Mouse (Mus musculus): ENCODE measurements around the gene Srsf4. TPM values are rescaled to one million over a fixed set of nuclear protein-coding genes. Genes with fewer than 3 reads are reported as not detected.

Gene Srsf4
- total RNA-seq, 2 experiments from 2014 or later = 65.9 to 68.7 TPM

DNA sequence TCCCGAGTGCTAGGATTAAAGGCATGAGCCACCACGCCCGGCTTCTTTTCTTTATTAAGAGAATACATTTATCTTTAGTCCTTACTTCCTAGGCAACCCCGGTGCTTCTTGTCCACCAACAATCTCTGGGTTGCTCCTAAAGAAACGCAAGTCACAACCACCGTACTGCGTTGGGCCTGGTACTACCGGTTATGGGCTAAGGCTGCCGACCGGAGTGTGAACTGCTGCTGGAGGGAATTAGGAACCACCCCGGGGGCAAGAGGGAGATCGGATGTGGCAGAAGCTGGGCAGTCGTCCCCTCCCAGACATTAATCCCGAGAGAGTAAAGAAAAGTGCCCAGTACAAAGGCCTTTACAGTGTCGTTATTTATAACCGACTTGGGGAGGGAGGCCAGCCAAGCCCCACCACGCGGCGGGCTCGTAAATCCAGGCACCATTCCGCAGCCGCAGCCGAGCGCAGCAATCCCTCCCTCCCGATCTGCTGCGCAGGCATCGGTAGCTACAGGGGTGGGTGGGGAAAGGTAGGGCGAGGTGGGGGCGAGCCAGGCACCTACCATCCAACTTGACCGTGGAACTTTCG is 41.6 kb downstream of the Srsf4 start:
- no peak for DNase-seq

DNA sequence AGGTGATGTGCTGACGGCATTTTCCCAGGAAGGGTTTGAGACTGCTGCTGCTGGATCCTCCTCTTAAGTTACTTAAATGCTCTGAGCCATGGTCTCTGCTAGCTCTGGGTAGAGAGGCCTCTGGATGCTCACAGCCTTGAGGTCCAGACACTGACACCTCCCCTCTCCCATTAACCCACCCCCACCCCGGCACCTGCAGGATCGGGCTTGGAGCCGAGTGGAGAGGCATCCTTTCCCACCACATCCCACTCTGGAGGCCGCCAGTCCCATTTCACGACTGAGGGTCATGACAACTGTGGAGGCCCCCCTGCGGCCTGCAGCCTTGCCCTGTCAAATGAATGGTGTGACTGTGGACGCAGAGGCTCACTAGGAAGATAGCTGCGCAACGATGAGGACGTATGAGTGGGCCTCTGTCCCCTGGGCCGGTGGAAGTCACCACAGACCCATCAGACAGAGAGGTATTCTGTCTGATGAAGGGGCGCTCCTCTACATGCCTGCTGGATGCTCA is 42.5 kb downstream of the Srsf4 start:
- no peak for DNase-seq

DNA sequence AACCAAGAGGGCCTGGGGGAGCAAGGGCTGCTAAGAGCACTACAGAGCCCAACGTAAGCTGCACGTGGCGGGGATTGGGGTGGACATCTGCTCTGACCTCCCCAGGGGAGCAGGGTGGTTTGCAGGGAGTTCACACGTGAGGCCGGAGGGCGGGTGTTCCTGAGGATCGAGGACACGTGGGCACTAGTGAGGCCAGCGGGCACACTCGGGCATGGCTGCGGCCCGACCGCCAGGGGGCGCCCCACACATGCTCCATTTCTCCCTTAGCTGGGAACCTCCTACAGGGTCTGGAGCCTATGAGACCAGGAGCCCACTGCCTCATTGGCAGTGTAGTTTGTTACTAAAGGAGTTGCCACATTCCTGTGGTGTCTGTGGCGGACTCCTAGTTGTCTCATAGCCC is 43.0 kb downstream of the Srsf4 start:
- DNase-seq = peak; percentile 90

DNA sequence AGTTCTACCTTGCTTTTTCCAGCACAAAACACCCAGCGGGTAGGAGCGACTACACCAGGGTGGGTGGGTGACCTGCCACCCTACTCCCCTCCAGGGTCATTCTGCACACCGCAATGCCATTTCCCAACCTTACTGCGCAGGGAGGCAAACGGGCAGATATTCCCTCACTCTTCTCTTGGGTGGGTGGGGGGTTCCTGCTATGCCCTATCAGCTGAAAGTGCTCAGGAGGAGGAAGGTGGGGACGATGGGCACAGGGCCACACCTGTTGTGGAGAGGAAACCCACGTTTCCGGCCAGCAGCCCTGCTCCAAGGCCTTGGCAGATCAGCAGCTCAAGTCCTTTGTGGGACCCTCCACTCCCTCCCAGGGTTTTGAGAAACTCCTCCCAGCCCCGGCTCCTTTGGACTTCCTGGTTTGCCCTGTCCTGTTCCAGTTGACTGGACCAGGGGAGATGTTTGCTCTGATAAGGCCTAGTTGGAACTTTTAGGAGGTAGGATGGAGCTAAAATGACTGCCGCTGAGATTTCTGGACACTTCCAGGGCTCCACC is 43.7 kb downstream of the Srsf4 start:
- DNase-seq = no peak

DNA sequence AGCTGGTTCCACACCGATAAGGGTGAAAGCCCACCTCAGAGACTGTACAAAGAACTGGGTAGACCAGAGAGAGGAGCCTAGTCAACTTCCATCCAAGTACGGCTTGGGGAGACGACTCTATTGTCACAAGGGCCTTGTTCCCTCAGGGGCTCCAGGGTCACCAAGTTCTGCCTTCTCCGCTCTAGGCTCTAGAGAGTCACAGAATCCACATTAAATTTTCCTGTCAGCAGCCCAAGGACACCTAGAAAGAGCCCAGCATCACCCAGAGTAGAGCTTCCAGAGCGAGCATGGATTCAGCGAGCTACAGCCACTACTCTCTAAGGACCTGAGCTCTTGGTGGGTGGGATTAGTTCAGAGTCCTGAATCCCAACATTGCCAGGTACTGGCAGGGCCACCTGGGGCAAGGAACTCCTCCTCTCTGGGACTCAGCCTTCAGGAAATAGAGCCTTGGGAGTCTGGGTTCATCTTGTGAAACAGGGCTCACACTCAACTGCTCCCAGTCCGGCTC is 44.7 kb downstream of the Srsf4 start:
- peak; percentile 38 for DNase-seq

DNA sequence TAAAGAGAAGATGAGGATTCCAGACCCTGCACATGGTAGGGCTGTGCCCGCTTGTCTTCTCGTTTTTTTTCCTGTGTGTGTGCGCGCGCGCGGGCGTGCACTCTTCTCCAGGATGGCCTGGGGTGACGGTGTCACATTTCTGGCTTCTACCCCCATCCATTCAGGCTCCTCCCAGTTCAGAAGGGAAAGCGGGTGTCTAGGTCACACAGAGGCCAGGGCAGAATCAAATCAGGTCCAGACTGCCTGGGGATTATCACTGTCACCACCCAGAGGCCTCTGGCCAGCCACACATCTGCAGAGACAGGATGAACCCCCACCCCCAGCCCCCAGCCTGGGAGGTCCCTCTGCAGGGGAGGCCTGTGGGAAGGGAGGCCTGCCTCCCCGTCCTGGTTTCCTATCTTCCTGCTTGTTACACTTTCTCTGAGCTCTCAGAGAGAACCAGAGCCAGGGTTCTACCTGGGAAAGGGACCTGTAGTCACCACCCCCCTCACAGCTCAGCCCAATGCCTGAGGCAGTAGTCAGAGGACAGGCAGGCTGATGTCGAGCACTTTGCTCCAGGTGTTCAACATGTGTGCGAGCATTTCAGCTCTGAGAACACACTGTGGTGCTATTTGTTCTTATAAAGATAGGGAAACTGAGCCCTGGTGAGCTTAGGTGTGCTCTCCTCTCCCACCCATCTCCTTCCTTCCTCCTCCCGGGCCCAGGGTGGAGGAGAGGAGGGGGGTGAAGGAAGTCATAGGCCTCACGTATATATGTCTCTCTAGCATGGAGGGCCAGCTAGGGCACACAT is 45.5 kb downstream of the Srsf4 start:
- DNase-seq = peak; percentile 37

DNA sequence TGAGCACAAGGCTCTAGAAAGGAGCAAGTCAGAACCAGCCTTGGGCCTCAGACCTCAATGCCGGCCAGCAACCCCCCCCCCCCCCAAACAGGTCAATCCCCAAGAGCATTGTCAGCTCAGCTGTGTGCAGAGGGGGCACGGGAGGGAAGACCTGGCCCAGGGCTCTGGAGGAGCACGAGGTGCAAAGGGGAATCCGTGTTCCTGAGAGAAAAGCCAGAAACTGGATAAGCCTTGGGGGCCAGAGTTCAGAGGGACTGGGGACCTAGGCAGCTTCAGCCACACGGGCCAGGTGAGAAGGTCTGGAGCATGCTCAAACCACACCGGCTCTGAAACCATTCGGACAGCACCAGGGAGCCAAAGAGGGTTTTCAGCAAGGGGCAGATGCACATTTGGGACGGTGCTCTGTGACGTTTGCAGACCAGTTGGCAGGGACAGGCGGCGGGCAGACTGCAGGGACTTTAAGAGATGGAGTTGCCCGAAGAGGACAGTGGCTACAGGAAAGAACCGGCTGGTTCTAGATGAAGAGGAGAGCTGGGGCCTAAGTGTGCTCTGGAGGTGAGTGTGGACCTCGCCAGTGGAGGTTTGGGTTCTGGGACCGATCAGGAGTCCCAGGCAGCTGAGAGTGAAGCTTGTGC is 46.2 kb downstream of the Srsf4 start:
- DNase-seq = no peak

DNA sequence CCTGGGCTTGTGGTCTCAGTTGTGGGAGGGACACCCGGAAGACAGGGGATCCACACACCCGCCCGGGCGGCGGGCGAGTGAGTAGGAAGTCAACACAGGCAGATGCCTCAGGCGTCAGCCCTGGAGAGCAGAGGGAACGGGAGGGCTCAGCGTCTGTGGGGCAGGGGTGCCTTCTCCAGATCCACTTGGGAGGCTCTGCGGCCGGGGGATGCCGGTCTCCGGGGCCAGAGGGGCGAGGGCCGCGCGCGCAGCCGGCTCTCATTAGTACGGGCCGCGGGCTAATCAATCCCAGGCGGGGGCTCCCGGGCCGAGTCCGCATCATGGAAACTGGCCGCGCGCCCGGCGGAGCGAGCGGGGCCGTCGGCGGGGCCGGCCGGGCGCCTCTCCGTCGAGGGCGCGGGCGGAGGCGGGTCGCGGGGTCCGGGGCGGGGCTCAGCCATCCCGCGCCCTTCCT is 46.8 kb downstream of the Srsf4 start:
- peak; percentile 69 for DNase-seq

DNA sequence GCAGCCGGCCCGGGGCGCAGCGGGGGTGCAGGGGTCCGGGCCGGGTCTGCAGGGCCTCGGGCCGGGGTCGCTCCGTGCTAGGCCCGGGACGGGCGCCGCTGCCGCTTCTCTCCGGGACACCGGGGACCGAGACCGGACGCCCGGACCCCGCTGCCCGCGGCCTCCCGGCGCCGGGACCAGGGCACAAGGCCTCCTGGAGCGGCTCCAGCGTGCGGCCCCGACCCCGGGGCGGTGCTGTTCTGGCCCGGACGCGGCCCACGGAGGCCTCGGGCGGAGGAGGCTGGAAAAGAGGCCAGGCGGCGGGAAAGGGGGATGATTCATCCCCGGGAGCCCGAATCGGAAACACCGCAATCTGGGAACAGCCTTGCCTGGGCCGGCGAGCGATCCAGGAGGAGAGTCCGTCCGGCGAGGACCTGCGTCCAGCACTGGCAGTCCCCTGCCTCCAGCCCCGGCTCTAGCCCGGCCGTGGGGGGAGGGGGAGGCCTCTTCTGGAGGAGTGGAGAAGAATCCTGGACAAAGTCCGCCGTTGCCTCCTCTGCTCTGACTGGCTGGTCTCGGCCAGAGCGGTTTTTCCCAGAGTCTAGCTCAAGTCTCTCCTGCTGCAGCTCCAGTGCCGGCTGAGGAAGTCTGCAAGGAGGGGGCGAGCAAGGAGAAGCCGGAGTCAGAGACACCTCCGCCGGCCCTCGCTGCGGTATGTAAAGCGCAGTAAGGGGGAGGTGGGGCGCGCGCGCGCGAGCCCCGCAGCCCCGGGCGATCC is 47.4 kb downstream of the Srsf4 start:
- peak; percentile 72 for DNase-seq

DNA sequence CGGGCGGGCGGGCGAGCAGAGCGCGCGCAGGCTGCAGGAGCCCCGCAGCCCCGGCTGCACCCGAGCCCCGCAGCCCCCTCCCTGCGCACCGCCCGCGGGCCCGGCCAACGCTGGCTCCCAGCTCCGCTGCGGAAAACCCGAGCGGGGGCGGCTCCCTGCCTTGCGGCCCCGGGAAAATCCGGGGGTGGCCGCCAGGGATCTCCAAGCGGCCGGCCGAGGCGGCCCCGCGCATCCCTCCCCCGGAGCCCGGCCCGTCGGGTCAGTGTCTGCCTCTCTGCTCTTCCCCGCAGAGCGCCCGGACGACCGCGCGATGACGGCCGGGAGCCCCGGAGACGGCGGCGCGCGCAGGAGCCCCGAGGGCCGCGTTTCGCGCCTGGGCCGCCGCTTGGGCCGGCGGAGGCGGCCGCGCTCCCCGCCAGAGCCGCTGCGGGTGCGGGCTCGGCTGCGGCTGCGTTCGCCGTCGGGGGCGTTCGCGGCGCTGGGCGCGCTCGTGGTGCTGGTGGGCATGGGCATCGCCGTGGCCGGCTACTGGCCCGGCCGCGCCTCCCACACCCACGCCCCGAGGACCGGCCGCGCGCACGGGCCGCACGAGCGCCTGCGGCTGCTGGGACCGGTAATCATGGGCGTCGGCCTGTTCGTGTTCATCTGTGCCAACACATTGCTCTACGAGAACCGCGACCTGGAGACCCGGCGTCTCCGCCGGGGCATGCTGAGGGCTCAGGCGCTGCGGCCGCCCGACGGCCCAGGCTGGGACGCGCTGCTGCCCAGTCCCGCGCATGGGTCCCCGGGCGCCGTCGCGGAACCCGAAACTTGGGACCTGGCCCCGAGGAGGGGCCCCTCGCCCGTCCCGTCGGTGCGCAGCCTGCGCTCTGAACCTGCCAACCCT is 48.3 kb downstream of the Srsf4 start, which contains the start of gene Tmem200b:
TSS of gene Tmem200b (plus strand) at position 311 of the 886 bp plus-strand sequence.
- peak; percentile 43 for DNase-seq

DNA sequence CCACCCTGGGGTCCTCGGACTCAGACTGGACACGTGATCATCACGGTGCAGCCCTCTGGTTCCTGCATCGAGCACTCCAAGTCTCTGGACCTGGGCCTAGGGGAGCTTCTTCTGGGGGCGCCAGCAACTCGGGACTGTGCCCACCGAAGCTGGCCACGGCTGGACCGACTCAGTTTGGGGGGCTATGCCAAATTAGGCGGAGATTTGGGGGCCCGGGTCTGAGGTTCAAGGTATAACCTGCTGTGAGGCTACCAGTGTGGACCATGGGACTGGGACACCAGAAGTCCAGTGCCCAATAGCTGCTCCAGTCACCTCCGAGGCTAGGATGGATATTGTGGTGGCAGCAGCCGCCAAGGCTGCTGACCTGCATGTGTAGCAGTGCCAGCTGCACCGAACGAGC is 49.0 kb downstream of the Srsf4 start:
- no peak for DNase-seq

DNA sequence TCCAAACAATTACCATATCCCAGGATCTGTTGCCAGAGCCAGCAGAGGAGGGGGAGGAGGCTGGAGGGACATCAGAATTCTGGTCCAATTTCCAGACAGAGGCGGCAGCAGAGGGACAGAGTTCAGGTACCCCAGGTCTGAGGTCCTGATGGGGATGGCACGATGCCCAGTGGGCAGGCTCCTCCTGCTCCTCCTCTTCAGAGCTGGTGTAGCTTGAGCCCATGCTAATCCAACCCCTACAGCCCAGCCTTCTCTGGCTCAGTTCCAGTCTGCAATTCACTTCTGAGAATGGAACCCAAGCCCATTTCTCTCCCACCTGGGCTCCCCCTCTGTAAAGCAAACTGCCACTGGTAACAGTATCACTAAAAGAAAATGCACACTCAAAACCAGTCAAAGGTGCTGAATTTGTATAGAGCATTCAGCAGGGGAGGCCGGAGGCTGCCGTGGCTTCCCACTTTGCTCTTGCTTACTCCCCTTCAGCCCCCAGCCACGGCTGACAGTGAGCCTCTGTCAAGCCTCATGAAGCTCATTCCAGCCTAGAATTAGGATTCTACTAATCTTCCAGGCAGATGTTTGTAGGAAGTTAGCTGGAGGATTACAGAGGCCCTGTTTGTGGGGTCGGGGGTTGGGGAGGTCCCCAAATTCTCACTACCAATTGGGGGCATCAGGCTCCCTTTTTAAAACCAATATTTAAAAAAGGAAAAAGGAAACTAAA is 50.8 kb downstream of the Srsf4 start:
- DNase-seq = peak; percentile 57

DNA sequence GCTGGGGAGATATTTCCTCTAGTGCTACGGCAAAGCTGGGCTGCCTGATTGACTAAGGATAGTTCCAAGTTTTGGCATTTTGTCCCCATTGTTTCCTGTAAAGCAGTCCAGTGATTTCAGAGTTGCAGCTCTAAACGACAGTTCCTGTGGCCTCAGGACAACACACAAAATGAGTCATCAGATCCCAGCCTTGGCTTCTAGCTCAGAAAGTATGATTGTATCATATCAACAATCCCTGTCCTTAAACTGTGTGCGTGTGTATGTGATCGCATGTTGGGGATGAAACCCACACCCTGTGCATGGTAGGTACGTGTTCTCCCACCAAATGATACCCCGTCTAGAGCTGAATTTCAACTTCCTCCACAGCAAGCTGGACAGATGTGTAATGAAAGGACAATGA is 55.7 kb downstream of the Srsf4 start:
- peak; percentile 31 for DNase-seq

DNA sequence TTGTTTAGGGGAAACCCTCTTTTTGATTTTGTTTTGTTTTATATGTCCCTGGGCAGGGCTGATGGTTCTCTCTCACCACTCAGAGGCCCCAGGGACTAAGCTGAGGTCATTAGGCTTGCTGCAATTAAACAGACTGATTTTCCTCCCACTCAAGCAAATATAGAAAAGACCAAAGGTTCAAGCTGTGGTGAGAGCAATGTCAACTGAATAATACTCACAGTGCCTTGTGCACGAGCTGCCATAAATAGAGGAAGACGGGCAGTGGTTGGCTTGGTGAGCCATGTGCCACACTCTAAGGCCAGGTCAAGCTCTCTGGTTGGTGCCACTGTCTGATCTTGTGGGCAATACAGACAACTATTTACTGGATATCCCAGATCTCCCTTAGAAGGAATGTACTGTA is 66.0 kb downstream of the Srsf4 start:
- no peak for DNase-seq

DNA sequence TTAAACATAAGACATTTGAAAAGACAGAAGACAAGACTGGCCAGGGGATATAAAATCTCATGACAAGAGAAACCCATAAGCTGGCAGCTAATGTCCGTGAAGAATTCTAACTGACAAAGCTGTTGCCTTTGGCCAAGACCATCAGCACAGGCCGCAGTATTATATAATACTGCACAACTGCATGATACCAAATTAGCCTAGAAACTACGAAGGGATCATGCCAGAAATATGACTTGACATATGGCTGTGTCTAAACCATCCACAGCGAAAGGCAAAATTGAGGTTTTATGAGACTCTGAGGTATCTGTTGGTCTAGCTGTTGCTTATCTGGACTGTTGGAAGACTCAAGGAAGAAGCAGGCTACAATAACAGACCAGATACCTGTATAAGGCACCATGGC is 67.4 kb downstream of the Srsf4 start:
- DNase-seq = no peak

DNA sequence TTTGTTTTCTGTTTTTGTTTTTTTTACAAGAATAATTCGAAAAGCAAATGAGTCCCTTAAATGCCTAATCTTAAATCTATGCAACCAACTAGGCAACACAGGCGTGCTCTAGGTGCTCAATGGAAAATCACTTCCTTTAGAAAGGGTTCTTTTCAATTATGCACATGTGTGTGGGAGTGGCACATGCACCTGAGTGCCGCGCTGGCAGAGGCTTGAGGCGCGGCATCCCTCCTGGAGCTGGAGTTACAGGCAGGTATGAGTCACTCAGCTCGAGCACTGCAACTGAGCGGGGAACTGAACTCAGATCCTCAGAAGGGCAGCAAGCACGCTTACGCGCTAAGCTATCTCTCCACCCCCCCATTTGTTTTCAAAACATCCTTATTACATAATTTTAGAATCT is 74.4 kb downstream of the Srsf4 start:
- DNase-seq = no peak

DNA sequence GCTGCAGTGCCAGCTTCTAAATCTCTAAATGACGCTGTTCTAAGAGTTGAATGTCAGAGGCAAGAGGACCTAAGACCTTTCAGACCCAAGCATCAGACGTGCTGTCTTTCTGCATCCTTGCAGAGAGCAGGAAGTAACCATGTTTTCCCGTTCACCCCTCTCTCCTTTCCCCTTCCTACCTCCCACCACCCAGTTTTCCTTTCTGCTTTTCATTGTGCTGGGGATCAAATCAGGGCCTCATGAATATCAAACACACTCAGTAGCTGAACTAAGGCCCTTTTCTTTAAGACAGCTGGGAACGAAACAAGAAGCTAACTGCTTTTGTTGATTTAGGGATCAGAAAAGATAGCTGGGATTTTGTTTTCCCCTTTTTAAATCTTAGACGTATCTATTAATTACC is 76.5 kb downstream of the Srsf4 start:
- DNase-seq = no peak

DNA sequence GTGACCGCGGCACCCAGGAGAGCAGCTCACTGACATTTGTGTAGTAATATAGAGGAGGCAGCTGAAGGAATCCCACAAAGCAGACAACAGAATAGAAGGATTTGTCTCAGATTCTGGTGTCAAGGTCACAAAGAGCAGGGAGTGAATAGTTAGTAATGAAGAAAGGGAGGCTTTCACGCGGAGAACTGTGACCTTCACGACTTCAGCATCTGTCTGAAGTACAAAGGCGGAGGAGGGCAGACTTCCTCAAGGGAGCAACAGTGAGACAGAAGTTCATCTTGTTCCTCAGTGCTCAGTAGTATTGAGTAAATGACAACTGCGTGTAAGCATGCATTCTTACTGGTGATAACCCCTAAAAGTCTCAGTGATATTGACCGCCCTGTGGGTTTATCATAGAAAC is 77.2 kb downstream of the Srsf4 start:
- DNase-seq = no peak

All from adrenal gland, postnatal 10 days (tissue).